Mouse (Mus musculus) liver, adult 2 months (tissue): ENCODE measurements around the gene Ttll10. TPM values are rescaled to one million over a fixed set of nuclear protein-coding genes. Genes with fewer than 3 reads are reported as not detected.

Experiments
- DNase-seq: peaks from one replicate; pipeline ENCODE4 v3.0.0-alpha.2; 2011; ENCODE audit warnings: low read depth, low spot score; ENCODE audit errors: extremely low read depth
- H3K27ac ChIP-seq: fragments of 200-500 bp; replicated peaks from 2 replicates; pipeline ENCODE4 v1.5.1; 2012; ENCODE audit warnings: low read depth, mild to moderate bottlenecking, control low read depth, inconsistent platforms, low read length; ENCODE audit not compliant: insufficient read depth
- H3K27me3 ChIP-seq: fragments of 200-500 bp; 2 replicates; pipeline ENCODE4 v1.6.1; 2012; ENCODE audit warnings: mild to moderate bottlenecking, moderate library complexity, low read length, inconsistent platforms; ENCODE audit not compliant: control insufficient read depth, insufficient read depth
- H3K36me3 ChIP-seq: fragments of 200-500 bp; 2 replicates; pipeline ENCODE4 v1.6.1; 2012; ENCODE audit warnings: low read length, inconsistent platforms; ENCODE audit not compliant: control insufficient read depth, insufficient read depth
- H3K4me1 ChIP-seq: fragments of 200-500 bp; 2 replicates; pipeline ENCODE4 v1.6.1; 2011; ENCODE audit warnings: low read length; ENCODE audit not compliant: control insufficient read depth, insufficient read depth
- H3K4me3 ChIP-seq: fragments of 200-500 bp; 2 replicates; pipeline ENCODE4 v1.5.1; 2011; ENCODE audit warnings: low read depth, mild to moderate bottlenecking, control low read depth, low read length, moderate library complexity; ENCODE audit not compliant: insufficient read depth
- H3K79me2 ChIP-seq: fragments of 200-500 bp; 2 replicates; pipeline ENCODE4 v1.6.1; 2012; ENCODE audit warnings: inconsistent platforms, mild to moderate bottlenecking, low read length, moderate library complexity; ENCODE audit not compliant: control insufficient read depth, insufficient read depth
- H3K9ac ChIP-seq: fragments of 200-500 bp; 2 replicates; pipeline ENCODE4 v1.6.1; 2012; ENCODE audit warnings: low read depth, mild to moderate bottlenecking, control low read depth, inconsistent platforms, low read length
- CTCF ChIP-seq: fragments of 200-500 bp; IDR thresholded peaks from 2 replicates; pipeline ENCODE4 v1.5.1; 2011; ENCODE audit warnings: low read depth, low read length, control low read depth
- POLR2A ChIP-seq: fragments of 200-500 bp; IDR thresholded peaks from 2 replicates; pipeline ENCODE4 v1.6.1; 2011; ENCODE audit warnings: low read length, control low read depth; ENCODE audit not compliant: insufficient read depth; ENCODE audit errors: extremely low read depth
- WGBS: fragments of 180-500 bp; shearing (Covaris S2); methylation state at CpG from one replicate; pipeline ENCODE4 v1.1.7; 2018; 5-methylcytosine and 5-hydroxymethylcytosine counted together
- polyA plus RNA-seq: library from polyadenylated mRNA; depleted of rRNA; stranded (reverse); fragments of >200 nt; gene quantifications from 2 replicates; pipeline ENCODE4 v1.2.3, GENCODE M21; 2012
- total RNA-seq: library from RNA; depleted of rRNA; stranded (reverse); fragments of >200 nt; gene quantifications from 2 replicates; pipeline ENCODE4 v1.2.3, GENCODE M21; 2014

The Ttll10 gene
- total and polyA plus RNA-seq, 2 experiments, result 0.12 to 0.37 TPM

- TF ChIP-seq CTCF, result no peak
- no peak for TF ChIP-seq POLR2A
- Histone ChIP-seq H3K27ac (no peak overlapping the region), H3K9ac (no peak overlapping the region), H3K79me2 (no peaks in the 10 kb centered on the region), H3K4me1 (no peaks in the 10 kb centered on the region), H3K4me3 (no peak overlapping the region), H3K36me3 (no peaks in the 10 kb centered on the region), H3K27me3 (no peaks in the 10 kb centered on the region)
- DNase-seq, result no peak
- WGBS, result 65% methylated on average over 9 of the region's 9 CpGs
These were observed 25.1 kb upstream of the Ttll10 start for GRCm38 (mm10) chr4:156084096-156084879.

DNA sequence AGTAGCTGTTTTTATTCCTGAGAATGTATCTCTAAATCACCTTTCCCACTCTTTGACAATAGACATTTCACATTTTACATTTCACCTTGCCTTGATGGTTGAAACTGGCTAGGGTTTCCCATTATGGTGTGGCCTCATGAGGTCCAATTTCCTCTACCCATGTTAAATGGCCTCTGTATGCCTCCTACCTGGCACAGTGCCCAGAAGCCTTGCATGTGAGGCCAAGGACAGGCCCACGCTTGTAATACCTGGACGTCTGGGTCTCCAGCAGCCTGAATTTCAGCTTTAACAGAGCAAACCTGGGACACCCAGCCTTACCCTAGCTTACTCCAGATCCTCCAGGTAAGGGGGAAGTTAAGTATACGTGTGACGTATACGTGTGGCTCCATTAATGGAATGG is 24.1 kb upstream of the Ttll10 start:
- Histone ChIP-seq H3K9ac (no peak overlapping the region), H3K36me3 (no peaks in the 10 kb centered on the region), H3K79me2 (no peaks in the 10 kb centered on the region), H3K4me3 (no peak overlapping the region), H3K27me3 (no peaks in the 10 kb centered on the region), H3K4me1 (no peaks in the 10 kb centered on the region), H3K27ac (no peak overlapping the region)
- peak; percentile 29 for DNase-seq
- TF ChIP-seq POLR2A (no peak), CTCF (no peak)
- WGBS, result 65% methylated on average over 5 of the region's 5 CpGs

DNA sequence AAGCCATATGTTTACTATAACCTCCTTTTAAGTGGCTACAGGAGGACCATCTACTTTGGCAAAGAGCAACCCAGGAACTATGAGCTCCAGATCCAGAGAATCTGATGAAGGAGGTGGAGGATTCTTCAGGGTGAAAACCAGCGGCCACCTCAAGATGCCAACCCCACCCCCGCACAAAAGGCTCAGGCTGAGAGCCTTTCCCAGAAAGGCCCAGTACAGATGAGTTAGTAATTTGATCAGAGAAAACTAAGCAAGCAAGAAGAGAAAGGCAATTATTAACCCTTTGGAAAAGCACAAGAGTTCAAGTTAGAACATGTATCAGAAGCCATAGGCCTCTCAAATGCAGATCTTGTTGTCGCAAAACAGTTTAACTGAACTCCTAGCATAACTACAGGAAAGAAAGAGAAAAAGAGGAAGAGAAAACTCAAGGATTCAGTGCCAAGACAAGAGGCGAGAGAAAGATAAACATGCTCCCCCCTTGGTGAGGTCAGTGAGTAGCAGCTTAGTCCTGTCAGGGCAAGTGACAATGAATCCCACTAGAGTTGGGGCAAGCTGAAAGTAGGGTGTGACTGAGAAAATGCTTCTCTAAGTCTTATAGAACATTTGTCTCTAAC is 23.5 kb upstream of the Ttll10 start:
- no peaks in the 10 kb centered on the region for H3K36me3 ChIP-seq
- no peaks in the 10 kb centered on the region for H3K27me3 ChIP-seq
- no peak overlapping the region for H3K9ac ChIP-seq
- DNase-seq, result no peak
- H3K4me3 ChIP-seq, result no peak overlapping the region
- no peak for TF ChIP-seq CTCF
- no peak for TF ChIP-seq POLR2A
- H3K27ac ChIP-seq, result no peak overlapping the region
- WGBS, result 86% methylated on average over 4 of the region's 4 CpGs
- H3K4me1 ChIP-seq, result no peaks in the 10 kb centered on the region
- no peaks in the 10 kb centered on the region for H3K79me2 ChIP-seq

DNA sequence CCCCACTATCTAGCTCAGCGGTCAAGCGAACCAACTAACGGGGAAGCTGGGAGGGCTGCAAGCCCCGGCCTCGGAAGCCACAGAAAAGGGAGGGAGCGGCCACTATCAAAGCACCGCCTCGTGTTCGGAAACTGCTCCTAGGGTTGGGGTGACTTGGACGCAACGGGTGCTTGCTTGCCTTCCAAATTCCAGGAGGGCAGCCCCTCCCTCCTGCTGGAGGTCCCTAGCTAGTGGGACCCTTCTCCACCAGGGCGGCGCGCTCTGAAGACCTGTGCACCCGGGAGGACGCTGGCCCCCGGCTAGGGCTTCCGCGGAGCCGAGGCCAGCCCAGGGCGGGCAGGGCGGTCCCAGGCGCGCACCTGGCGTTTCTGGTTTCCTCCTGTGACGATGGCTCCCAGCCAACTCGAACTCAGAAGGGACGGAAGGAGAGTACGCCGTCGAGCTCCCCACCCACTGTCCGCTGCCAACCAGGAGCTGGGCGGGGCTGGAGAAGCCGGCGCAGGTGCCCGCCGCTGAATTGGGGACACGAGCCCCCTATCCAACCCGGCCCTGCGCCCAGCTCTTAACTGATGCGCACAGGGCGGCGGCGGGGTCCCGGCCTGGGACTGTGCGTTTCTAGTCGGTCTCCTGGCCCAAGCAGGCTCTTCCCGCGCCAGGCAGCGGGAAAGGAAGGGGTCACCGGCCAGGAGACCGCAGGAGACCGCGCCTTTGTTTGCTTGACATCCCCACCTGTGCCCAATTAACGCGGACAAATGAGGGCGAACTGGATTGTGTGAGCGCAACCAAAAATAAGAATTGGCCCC is 18.5 kb upstream of the Ttll10 start:
- peak overlapping the region; percentile 64 for H3K4me3 ChIP-seq
- WGBS, result 3% methylated on average over 58 of the region's 58 CpGs
- H3K27me3 ChIP-seq, result no peaks in the 10 kb centered on the region
- no peaks in the 10 kb centered on the region for H3K4me1 ChIP-seq
- peak overlapping the region; percentile 68 for H3K9ac ChIP-seq
- H3K36me3 ChIP-seq, result no peaks in the 10 kb centered on the region
- H3K27ac ChIP-seq, result no peak overlapping the region
- 0 out of 2 replicates have a peak, but pooled peaks have one; percentile 16 for TF ChIP-seq CTCF
- TF ChIP-seq POLR2A, result no peak
- no peaks in the 10 kb centered on the region for H3K79me2 ChIP-seq
- DNase-seq, result no peak

GRCm38 (mm10) chr4:156076911-156077382 is 17.7 kb upstream of the Ttll10 start:
- no peak overlapping the region for H3K27ac ChIP-seq
- no peaks in the 10 kb centered on the region for H3K79me2 ChIP-seq
- H3K4me1 ChIP-seq, result no peaks in the 10 kb centered on the region
- TF ChIP-seq POLR2A (no peak), CTCF (no peak)
- DNase-seq, result no peak
- no peak overlapping the region for H3K4me3 ChIP-seq
- 48% methylated on average over 8 of the region's 8 CpGs for WGBS
- no peaks in the 10 kb centered on the region for H3K27me3 ChIP-seq
- peak overlapping the region; percentile 68; the same call in 1 of the 2 replicates for H3K9ac ChIP-seq
- no peaks in the 10 kb centered on the region for H3K36me3 ChIP-seq
